10 mouse cellular contexts compared by ENCODE assay signal in the genomic region with DNA sequence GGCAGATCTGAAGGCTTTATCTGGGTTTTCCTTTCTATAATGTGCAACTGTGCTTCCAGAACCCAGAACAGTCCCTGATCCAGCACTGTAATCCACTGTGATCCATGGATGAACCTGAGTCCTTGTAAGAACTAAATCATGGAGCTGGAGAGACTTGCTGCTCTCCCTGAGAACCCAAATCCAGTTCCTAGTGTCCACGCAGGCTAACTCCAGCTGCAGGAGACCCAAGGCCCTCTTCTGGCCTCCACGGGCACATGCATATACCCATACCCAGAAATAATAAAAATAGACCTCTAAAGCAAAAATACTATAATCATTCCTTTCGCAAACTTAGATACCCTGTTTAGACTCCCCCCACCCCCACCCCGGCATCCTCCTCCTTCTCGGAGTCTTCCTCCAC. TPM values are rescaled to one million over a fixed set of nuclear protein-coding genes. Genes with fewer than 3 reads are reported as not detected.
DNase-seq lines count a peak whose midpoint lies in the region; ATAC-seq and TF ChIP-seq lines count a peak whose summit lies in the region.
"Had no signal": no experiment of that assay in that cellular context is flagged by ENCODE, and none has a peak within 500 bp of the region (broad histone marks: within the 10 kb centered on the region; RNA-seq: fewer than 3 reads in every experiment).

No protein-coding gene starts in this region.

- peak overlapping the region; percentile 78; the same call in 1 of the 2 replicates for H3K4me3 ChIP-seq in layer of hippocampus, adult 2 months
- H3K4me3 ChIP-seq in forebrain, postnatal 0 days (ENCODE audit: low read depth, low read length), result peak overlapping the region; percentile 62
- H3K4me3 ChIP-seq in midbrain, embryonic 12.5 days, result peak overlapping the region; percentile 55

- peaks cover 16% of the 10 kb centered on the region for H3K36me3 ChIP-seq in forebrain, postnatal 0 days (ENCODE audit: insufficient read depth)
- peaks cover 14% of the 10 kb centered on the region for H3K36me3 ChIP-seq in midbrain, embryonic 12.5 days

- 77% methylated on average over 5 of the region's 5 CpGs for WGBS in forebrain, postnatal 0 days
- WGBS in midbrain, embryonic 12.5 days, result 91% methylated on average over 5 of the region's 5 CpGs

- no peak for DNase-seq in layer of hippocampus, adult 2 months (ENCODE audit: low spot score in 2 of 2)
- no peak for DNase-seq in layer of hippocampus, adult 11-12 months (ENCODE audit: low spot score)
- DNase-seq in NIH3T3 (ENCODE audit: low read depth), result peak; percentile 61
- DNase-seq in forebrain, postnatal 0 days, result no peak
- no peak for DNase-seq in T-cell, adult 2 months (ENCODE audit: low spot score)
- no peak for DNase-seq in heart, adult 11 months

- H3K9ac ChIP-seq in forebrain, postnatal 0 days, result peak overlapping the region; percentile 83
- peak overlapping the region; percentile 34; the same call in 1 of the 2 replicates for H3K9ac ChIP-seq in midbrain, embryonic 12.5 days (replicated peaks)
- H3K9ac ChIP-seq: heart, embryonic 12.5 days had no signal

- ATAC-seq in forebrain, postnatal 0 days, result no peak
- no peak for ATAC-seq in midbrain, embryonic 12.5 days (ENCODE audit: low FRiP score, low read depth)
- no peak for ATAC-seq in megakaryocyte progenitor cell, adult 5-6 weeks (replicated peaks; ENCODE audit: poor library complexity)

- H3K4me1 ChIP-seq in forebrain, postnatal 0 days (ENCODE audit: insufficient read depth), result peaks cover 29% of the 10 kb centered on the region
- H3K4me1 ChIP-seq in midbrain, embryonic 12.5 days, result peaks cover 42% of the 10 kb centered on the region

- H3K27me3 ChIP-seq in forebrain, postnatal 0 days (ENCODE audit: insufficient read depth, low read length), result no peaks in the 10 kb centered on the region
- H3K27me3 ChIP-seq in midbrain, embryonic 12.5 days, result peaks cover 28% of the 10 kb centered on the region

- no peak for TF ChIP-seq CTCF in layer of hippocampus, adult 2 months (conservative IDR thresholded peaks at IDR 0.05)
- TF ChIP-seq CTCF in forebrain, postnatal 0 days (IDR thresholded peaks at IDR 0.05; ENCODE audit: low read depth), result peak; percentile 17; the same call in 1 of the 2 replicates

- peak overlapping the region; percentile 69 for H3K4me2 ChIP-seq in forebrain, postnatal 0 days (ENCODE audit: low read depth)
- H3K4me2 ChIP-seq in midbrain, embryonic 12.5 days (replicated peaks), result peak overlapping the region; percentile 80

- no peaks in the 10 kb centered on the region for H3K9me3 ChIP-seq in forebrain, postnatal 0 days (ENCODE audit: low read length)
- H3K9me3 ChIP-seq in midbrain, embryonic 12.5 days, result no peaks in the 10 kb centered on the region
- H3K9me3 ChIP-seq: heart, embryonic 12.5 days had no signal

- H3K27ac ChIP-seq in layer of hippocampus, adult 2 months, result no peak overlapping the region
- peak overlapping the region; percentile 97; the same call in 1 of the 2 replicates for H3K27ac ChIP-seq in forebrain, postnatal 0 days (ENCODE audit: low read depth, low read length)
- peak overlapping the region; percentile 90; the same call in 1 of the 2 replicates for H3K27ac ChIP-seq in midbrain, embryonic 12.5 days (replicated peaks)

RNA-seq across cellular contexts. Expression of a gene that starts 1.4 kb away (rescaled TPM):
- 10 to 100 TPM; 20.0 to 24.4 TPM for total RNA-seq in layer of hippocampus, adult 2 months (2021)
- total RNA-seq in forebrain, postnatal 0 days (2014; rRNA removed), result 54.2 and 70.9 TPM in 2 replicates
- 124 and 146 TPM in 2 replicates for polyA plus RNA-seq in forebrain, postnatal 0 days (2015; fragmentation: Nextera tagmentation; extraction: Ambion mirVana)
- 54.8 and 59.8 TPM in 2 replicates for polyA plus RNA-seq in midbrain, embryonic 12.5 days (2016; fragmentation: Nextera tagmentation; extraction: Ambion mirVana)
- total RNA-seq in megakaryocyte progenitor cell, adult 5-6 weeks (2015), result 2.1 and 4.2 TPM in 2 replicates
- total RNA-seq in megakaryocyte progenitor cell, adult 5-6 weeks (2017), result 1.5 and 1.8 TPM in 2 replicates
- total RNA-seq: monocyte, adult 5-6 weeks had no signal

RNA-seq across cellular contexts. Expression of a gene that starts 7.7 kb away (rescaled TPM):
- total RNA-seq in layer of hippocampus, adult 2 months (2021), result 1 to 10 TPM; 1.4 TPM
- 1.8 and 2.7 TPM in 2 replicates for total RNA-seq in forebrain, postnatal 0 days (2014; rRNA removed)
- 7.0 and 7.5 TPM in 2 replicates for polyA plus RNA-seq in forebrain, postnatal 0 days (2015; fragmentation: Nextera tagmentation; extraction: Ambion mirVana)
- 12.0 and 12.8 TPM in 2 replicates for polyA plus RNA-seq in midbrain, embryonic 12.5 days (2016; fragmentation: Nextera tagmentation; extraction: Ambion mirVana)
- 0.52 and 0.61 TPM in 2 replicates for total RNA-seq in megakaryocyte progenitor cell, adult 5-6 weeks (2015)
- total RNA-seq in megakaryocyte progenitor cell, adult 5-6 weeks (2017), result 0.20 and 1.6 TPM in 2 replicates
- total RNA-seq: monocyte, adult 5-6 weeks had no signal

RNA-seq across cellular contexts. Expression of a gene that starts 9.2 kb away (rescaled TPM):
- 10 to 100 TPM; 36.1 to 39.0 TPM for total RNA-seq in layer of hippocampus, adult 2 months (2021)
- total RNA-seq in forebrain, postnatal 0 days (2014; rRNA removed), result 26.2 and 36.7 TPM in 2 replicates
- polyA plus RNA-seq in forebrain, postnatal 0 days (2015; fragmentation: Nextera tagmentation; extraction: Ambion mirVana), result 30.6 and 31.6 TPM in 2 replicates
- 76.6 and 76.8 TPM in 2 replicates for polyA plus RNA-seq in midbrain, embryonic 12.5 days (2016; fragmentation: Nextera tagmentation; extraction: Ambion mirVana)
- 121 and 126 TPM in 2 replicates for total RNA-seq in megakaryocyte progenitor cell, adult 5-6 weeks (2015)
- 47.0 and 53.6 TPM in 2 replicates for total RNA-seq in megakaryocyte progenitor cell, adult 5-6 weeks (2017)

RNA-seq across cellular contexts. Expression of a gene that starts 12.3 kb away (rescaled TPM):
- 1 to 10 TPM; 7.4 to 7.8 TPM for total RNA-seq in layer of hippocampus, adult 2 months (2021)
- total RNA-seq in forebrain, postnatal 0 days (2014; rRNA removed), result 1.5 and 1.7 TPM in 2 replicates
- 3.0 and 4.3 TPM in 2 replicates for polyA plus RNA-seq in forebrain, postnatal 0 days (2015; fragmentation: Nextera tagmentation; extraction: Ambion mirVana)
- 3.3 and 3.9 TPM in 2 replicates for polyA plus RNA-seq in midbrain, embryonic 12.5 days (2016; fragmentation: Nextera tagmentation; extraction: Ambion mirVana)
- total RNA-seq in megakaryocyte progenitor cell, adult 5-6 weeks (2015), result not detected in 2 replicates
- 0.04 TPM in 1 of 2 replicates, not detected in the other for total RNA-seq in megakaryocyte progenitor cell, adult 5-6 weeks (2017)
- total RNA-seq: monocyte, adult 5-6 weeks had no signal

RNA-seq across cellular contexts. Expression of a gene that starts 17.2 kb away (rescaled TPM):
- total RNA-seq in layer of hippocampus, adult 2 months (2021), result 1 to 10 TPM in 1 of 2 experiments, under 1 TPM in 1; 0.84 to 1.2 TPM
- 0.86 and 0.92 TPM in 2 replicates for total RNA-seq in forebrain, postnatal 0 days (2014; rRNA removed)
- 0.54 and 1.1 TPM in 2 replicates for polyA plus RNA-seq in forebrain, postnatal 0 days (2015; fragmentation: Nextera tagmentation; extraction: Ambion mirVana)
- 1.7 and 2.4 TPM in 2 replicates for polyA plus RNA-seq in midbrain, embryonic 12.5 days (2016; fragmentation: Nextera tagmentation; extraction: Ambion mirVana)
- 0.49 and 0.71 TPM in 2 replicates for total RNA-seq in megakaryocyte progenitor cell, adult 5-6 weeks (2015)
- total RNA-seq in megakaryocyte progenitor cell, adult 5-6 weeks (2017), result 0.33 and 0.88 TPM in 2 replicates

Comparison
In these comparisons a context has a peak if more than half of its experiments do, and no peak if none do; other contexts are left out.
1. RNA of a gene that starts 1.4 kb away (total RNA-seq): 54.2 to 70.9 TPM in forebrain, postnatal 0 days and 20.0 to 24.4 TPM in layer of hippocampus, adult 2 months; 1.5 to 4.2 TPM in megakaryocyte progenitor cell, adult 5-6 weeks; every median in the first group is over 4 times any median in the second.
2. Peak in every context shown above with its lines, with median percentiles within 50 percentile points of each other: H3K4me3 ChIP-seq.